Mouse (Mus musculus) hindbrain, embryonic 13.5 days (tissue): ENCODE measurements at regions not wholly inside any gene's neighbourhood (a gene's known extent, or its start where the extent isn't known, plus 50 kb on each side); places are given as distances from the start of the nearest gene placed in this dataset.

Experiments
- ATAC-seq: fragments of 200-750 bp; cut with Nextera tagmentation; 2 replicates; pipeline ENCODE4 v1.8.0; 2017; ENCODE audit warnings: moderate TSS enrichment; ENCODE audit not compliant: low FRiP score
- H3K27ac ChIP-seq: fragments of 300-500 bp; sonication (generic); 2 replicates; pipeline ENCODE4 v1.5.1; 2015; ENCODE audit warnings: inconsistent platforms, mild to moderate bottlenecking, moderate library complexity
- H3K27me3 ChIP-seq: fragments of 300-500 bp; sonication (generic); 2 replicates; pipeline ENCODE4 v1.6.1; 2015; ENCODE audit warnings: mild to moderate bottlenecking, inconsistent platforms
- H3K36me3 ChIP-seq: fragments of 300-500 bp; sonication (generic); 2 replicates; pipeline ENCODE4 v1.6.1; 2015; ENCODE audit warnings: mild to moderate bottlenecking, inconsistent platforms
- H3K4me1 ChIP-seq: fragments of 300-500 bp; sonication (generic); replicated peaks from 2 replicates; pipeline ENCODE4 v1.6.1; 2015; ENCODE audit warnings: inconsistent platforms
- H3K4me2 ChIP-seq: fragments of 300-500 bp; sonication (generic); 2 replicates; pipeline ENCODE4 v1.6.1; 2015; ENCODE audit warnings: inconsistent platforms, mild to moderate bottlenecking, moderate library complexity
- H3K4me3 ChIP-seq: fragments of 300-500 bp; sonication (generic); 2 replicates; pipeline ENCODE4 v1.5.1; 2015; ENCODE audit warnings: mild to moderate bottlenecking, inconsistent platforms
- H3K9ac ChIP-seq: fragments of 300-500 bp; sonication (generic); 2 replicates; pipeline ENCODE4 v1.6.1; 2015; ENCODE audit warnings: mild to moderate bottlenecking, inconsistent platforms
- H3K9me3 ChIP-seq: fragments of 300-500 bp; sonication (generic); 2 replicates; pipeline ENCODE4 v1.6.1; 2016; ENCODE audit warnings: inconsistent platforms
- WGBS: fragments of 180-500 bp; shearing (Covaris S2); methylation state at CpG from one replicate; pipeline ENCODE4 v1.1.7; 2015; 5-methylcytosine and 5-hydroxymethylcytosine counted together

DNA sequence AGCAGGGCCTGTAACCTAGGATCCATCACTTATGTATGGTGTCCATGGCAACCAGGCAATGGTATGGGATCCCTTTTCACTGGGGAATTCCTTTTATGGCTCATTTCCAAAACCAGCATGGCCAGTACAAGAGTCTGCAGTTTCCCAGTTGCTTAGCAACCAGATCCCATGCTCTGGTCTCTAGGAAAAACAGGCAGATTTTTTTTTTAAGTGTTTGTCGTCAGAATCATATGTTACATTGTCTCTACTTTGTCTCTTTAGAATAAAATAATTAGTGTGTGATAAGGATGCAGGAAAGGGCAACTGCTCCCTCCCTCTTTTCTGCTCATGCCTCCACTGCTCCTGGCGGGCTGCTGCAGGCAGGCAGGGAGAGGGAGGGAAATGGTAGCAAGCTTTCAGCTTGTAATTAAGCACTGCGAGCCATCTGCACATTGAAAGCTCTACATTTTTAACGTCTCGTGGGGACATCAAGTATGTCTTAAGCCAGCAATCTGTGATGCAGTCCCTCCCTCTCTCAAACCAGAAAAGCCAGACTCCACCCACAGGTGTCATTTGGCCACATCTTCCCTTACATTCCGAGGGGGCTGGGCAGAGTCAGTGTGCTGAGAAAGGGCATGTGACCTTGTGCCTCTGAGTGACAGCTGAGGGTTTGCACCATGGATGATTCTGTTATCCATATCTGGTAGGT lies 51.6 kb upstream of the March10 start:
- H3K4me3 ChIP-seq, result no peak overlapping the region
- H3K36me3 ChIP-seq, result no peaks in the 10 kb centered on the region
- H3K9me3 ChIP-seq, result no peaks in the 10 kb centered on the region
- H3K4me1 ChIP-seq, result peaks cover 56% of the 10 kb centered on the region
- ATAC-seq, result peak; percentile 89
- peak overlapping the region; percentile 92 for H3K27ac ChIP-seq
- peak overlapping the region; percentile 37 for H3K4me2 ChIP-seq
- H3K27me3 ChIP-seq, result 0 out of 2 replicates have a peak, but pooled peaks cover 4% of the 10 kb centered on the region
- 2% methylated on average over 6 of the region's 6 CpGs for WGBS
- H3K9ac ChIP-seq, result 0 out of 2 replicates have a peak overlapping the region, but pooled peaks have one; percentile 35

DNA sequence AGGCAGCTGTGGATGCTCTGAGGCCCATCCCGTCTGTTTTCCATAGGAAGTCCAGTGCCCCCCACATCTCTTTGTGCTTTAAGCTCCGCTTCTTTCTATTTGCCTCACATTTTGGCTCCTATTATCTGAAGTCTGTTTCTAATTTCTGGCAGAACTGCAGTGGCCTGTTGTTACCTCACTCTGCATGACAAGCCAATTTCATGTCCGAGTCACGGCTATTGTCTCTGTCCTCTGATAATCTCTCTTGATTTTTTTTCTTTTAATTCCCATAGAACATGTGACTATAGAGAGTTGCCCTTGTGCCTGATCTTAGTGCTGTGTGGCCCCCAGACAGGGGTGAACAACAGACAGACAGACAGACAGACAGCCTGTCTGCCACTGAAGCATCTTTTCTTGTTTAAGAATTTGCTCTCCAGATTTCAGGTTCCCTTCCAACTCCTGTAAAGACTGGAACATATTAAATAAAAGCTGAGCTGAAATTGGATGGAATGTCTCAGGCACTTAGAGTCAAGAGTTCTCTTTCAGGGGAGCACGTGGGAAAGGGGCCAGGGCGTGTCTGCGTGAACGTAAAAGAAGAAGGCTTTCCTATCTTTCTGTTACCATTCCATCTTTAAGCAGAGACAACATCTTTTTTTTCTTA lies 50.9 kb upstream of the March10 start:
- H3K4me2 ChIP-seq, result peak overlapping the region; percentile 37
- no peak overlapping the region for H3K9ac ChIP-seq
- H3K36me3 ChIP-seq, result no peaks in the 10 kb centered on the region
- H3K27ac ChIP-seq, result peak overlapping the region; percentile 92
- H3K27me3 ChIP-seq, result 0 out of 2 replicates have a peak, but pooled peaks cover 4% of the 10 kb centered on the region
- peaks cover 56% of the 10 kb centered on the region for H3K4me1 ChIP-seq
- 5% methylated on average over 8 of the region's 8 CpGs for WGBS
- H3K4me3 ChIP-seq, result no peak overlapping the region
- ATAC-seq, result no peak
- no peaks in the 10 kb centered on the region for H3K9me3 ChIP-seq
